Comparison of ENCODE assay signal across 23 mouse cellular contexts in the genomic region with DNA sequence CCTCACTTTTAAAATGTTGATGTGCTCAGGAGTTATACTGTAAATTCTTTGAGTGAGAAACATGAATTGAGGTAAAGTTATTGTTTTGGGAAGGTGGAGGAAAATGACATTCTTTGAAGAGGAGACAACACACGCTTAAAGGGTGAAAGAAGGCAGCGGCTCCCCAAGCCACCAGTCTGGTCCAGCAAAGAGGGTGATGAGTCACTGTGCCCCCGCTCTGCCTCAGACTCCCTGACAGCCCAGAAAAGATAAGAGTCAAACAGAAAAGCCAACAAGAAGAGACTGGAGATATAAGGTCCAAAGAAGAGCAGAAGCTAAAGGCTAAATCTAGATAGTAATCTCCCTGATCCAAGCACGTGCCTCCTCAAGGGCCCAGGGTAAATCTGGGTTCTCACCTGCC.
"Had no signal": no experiment of that assay in that cellular context is flagged by ENCODE, and none has a peak within 500 bp of the region (broad histone marks: within the 10 kb centered on the region; RNA-seq: fewer than 3 reads in every experiment).

No protein-coding gene starts in this region.

- ATAC-seq: forebrain, embryonic 15.5 days; forebrain, postnatal 0 days; hindbrain, postnatal 0 days; intestine, embryonic 16.5 days had no signal

- DNase-seq: forebrain, postnatal 0 days; gastrocnemius, postnatal 14 days; gastrocnemius, postnatal 36 days; heart, adult 18-20 months; kidney, adult 11 months; kidney, adult 2 months; kidney, adult 9 months; kidney, postnatal 14 days; kidney, postnatal 36 days; layer of hippocampus, adult 9-11 months; layer of hippocampus, postnatal 36 days; left cerebral cortex, postnatal 4 days had no signal

- H3K4me2 ChIP-seq: forebrain, embryonic 15.5 days; heart, embryonic 15.5 days; hindbrain, embryonic 13.5 days; hindbrain, embryonic 15.5 days; kidney, embryonic 15.5 days; limb, embryonic 13.5 days; limb, embryonic 15.5 days had no signal

- H3K9me3 ChIP-seq: forebrain, embryonic 15.5 days; heart, embryonic 15.5 days; hindbrain, embryonic 13.5 days; hindbrain, embryonic 15.5 days; kidney, embryonic 15.5 days; limb, embryonic 13.5 days; limb, embryonic 15.5 days had no signal

- H3K27me3 ChIP-seq: forebrain, embryonic 15.5 days; heart, embryonic 15.5 days; hindbrain, embryonic 15.5 days; limb, embryonic 15.5 days had no signal

- H3K36me3 ChIP-seq: forebrain, embryonic 15.5 days; heart, embryonic 15.5 days; hindbrain, embryonic 13.5 days; hindbrain, embryonic 15.5 days; kidney, embryonic 15.5 days; limb, embryonic 13.5 days; limb, embryonic 15.5 days had no signal

- H3K4me1 ChIP-seq: forebrain, embryonic 15.5 days; heart, embryonic 15.5 days; hindbrain, embryonic 13.5 days; hindbrain, embryonic 15.5 days; kidney, embryonic 15.5 days; limb, embryonic 13.5 days; limb, embryonic 15.5 days had no signal

- H3K9ac ChIP-seq: forebrain, embryonic 15.5 days; forebrain, postnatal 0 days; heart, embryonic 15.5 days; hindbrain, embryonic 13.5 days; hindbrain, embryonic 15.5 days; kidney, embryonic 15.5 days; limb, embryonic 13.5 days; limb, embryonic 15.5 days; liver, embryonic 14.5 days had no signal

- H3K27ac ChIP-seq: forebrain, embryonic 15.5 days; heart, embryonic 15.5 days; hindbrain, embryonic 13.5 days; hindbrain, embryonic 15.5 days; hindbrain, postnatal 0 days; kidney, embryonic 15.5 days; kidney, postnatal 0 days; limb, embryonic 13.5 days; limb, embryonic 15.5 days; liver, embryonic 14.5 days had no signal

- H3K4me3 ChIP-seq: forebrain, embryonic 15.5 days; heart, embryonic 15.5 days; hindbrain, embryonic 13.5 days; hindbrain, embryonic 15.5 days; kidney, embryonic 15.5 days; limb, embryonic 13.5 days; limb, embryonic 15.5 days had no signal
